Mouse (Mus musculus) spleen, adult 2 months (tissue): ENCODE results near the gene Cd99l2. TPM values are rescaled to one million over a fixed set of nuclear protein-coding genes. Genes with fewer than 3 reads are reported as not detected.
A peak's percentile ranks its signal among the peaks of the same experiment; 100 is the strongest.

Source experiments
- DNase-seq, 2 experiments: peaks; one replicate each; pipeline versions ENCODE4 v3.0.0 to v3.0.0-alpha.2; 2012 to 2021; ENCODE audit warnings: low spot score in 2 of 2, low read depth in 1 of 2
- H3K27ac ChIP-seq: fragments of 200-500 bp; 2 replicates; pipeline ENCODE4 v1.5.1; 2012; ENCODE audit warnings: low read length, inconsistent platforms; ENCODE audit not compliant: insufficient read depth
- H3K27me3 ChIP-seq: fragments of 200-500 bp; 2 replicates; pipeline ENCODE4 v1.6.1; 2012; ENCODE audit warnings: mild to moderate bottlenecking, moderate library complexity, low read length, inconsistent platforms; ENCODE audit not compliant: control insufficient read depth, insufficient read depth
- H3K36me3 ChIP-seq: fragments of 200-500 bp; 2 replicates; pipeline ENCODE4 v1.6.1; 2012; ENCODE audit warnings: mild to moderate bottlenecking, low read length, inconsistent platforms; ENCODE audit not compliant: control insufficient read depth, insufficient read depth
- H3K4me1 ChIP-seq: fragments of 200-500 bp; 2 replicates; pipeline ENCODE4 v1.6.1; 2011; ENCODE audit warnings: inconsistent platforms; ENCODE audit not compliant: control insufficient read depth, insufficient read depth, insufficient read length
- H3K4me3 ChIP-seq: fragments of 200-500 bp; 2 replicates; pipeline ENCODE4 v1.5.1; 2011; ENCODE audit warnings: mild to moderate bottlenecking, inconsistent platforms; ENCODE audit not compliant: insufficient read depth, insufficient read length; ENCODE audit errors: extremely low read depth
- CTCF ChIP-seq: fragments of 200-500 bp; IDR thresholded peaks from 2 replicates; pipeline ENCODE4 v1.5.1; 2011; ENCODE audit warnings: mild to moderate bottlenecking, inconsistent platforms; ENCODE audit not compliant: insufficient read depth, insufficient read length, insufficient replicate concordance; ENCODE audit errors: extremely low read depth
- POLR2A ChIP-seq: fragments of 200-500 bp; IDR thresholded peaks from 2 replicates; pipeline ENCODE4 v1.6.1; 2011; ENCODE audit warnings: low read depth, low read length, inconsistent platforms
- WGBS: fragments of 180-500 bp; shearing (Covaris S2); methylation state at CpG from one replicate; pipeline ENCODE4 v1.1.7; 2018; 5-methylcytosine and 5-hydroxymethylcytosine counted together
- polyA plus RNA-seq: library from polyadenylated mRNA; depleted of rRNA; stranded (reverse); fragments of >200 nt; gene quantifications from 2 replicates; pipeline ENCODE4 v1.2.3, GENCODE M21; 2012

Cd99l2 gene
- polyA plus RNA-seq, 1 experiment: 3.8 TPM

- H3K4me1 ChIP-seq: no peaks in the 10 kb centered on the region
- peak overlapping the region; percentile 76 for H3K4me3 ChIP-seq
- no peaks in the 10 kb centered on the region for H3K27me3 ChIP-seq
- no peak for DNase-seq
- no peaks in the 10 kb centered on the region for H3K36me3 ChIP-seq
- 23% methylated on average over 17 of the region's 17 CpGs for WGBS
- TF ChIP-seq POLR2A (no peak), CTCF (no peak)
- peak overlapping the region; percentile 67; the same call in 1 of the 2 replicates for H3K27ac ChIP-seq
Observed at GRCm38 (mm10) chrX:71491931-71492633, 567 bp downstream of the Cd99l2 start.

- WGBS: 42% methylated on average over 1 of the region's 1 CpGs
- H3K27me3 ChIP-seq: no peaks in the 10 kb centered on the region
Observed at GRCm38 (mm10) chrX:71489353-71489752, 3.3 kb downstream of the Cd99l2 start.

GRCm38 (mm10) chrX:71482244-71482643, 10.4 kb downstream of the Cd99l2 start:
- no peak overlapping the region for H3K27ac ChIP-seq
- TF ChIP-seq POLR2A (no peak), CTCF (no peak)
- DNase-seq: no peak
- H3K36me3 ChIP-seq: no peaks in the 10 kb centered on the region
- no peak overlapping the region for H3K4me3 ChIP-seq
- H3K27me3 ChIP-seq: no peaks in the 10 kb centered on the region
- no peaks in the 10 kb centered on the region for H3K4me1 ChIP-seq
- 80% methylated on average over 2 of the region's 2 CpGs for WGBS

More at GRCm38 (mm10) chrX:71489353-71489752, 3.3 kb downstream of the Cd99l2 start:
- H3K27ac ChIP-seq: no peak overlapping the region
- DNase-seq: no peak
- TF ChIP-seq CTCF: no peak
- no peak for TF ChIP-seq POLR2A
- H3K4me1 ChIP-seq: no peaks in the 10 kb centered on the region
- H3K36me3 ChIP-seq: no peaks in the 10 kb centered on the region
- no peak overlapping the region for H3K4me3 ChIP-seq

GRCm38 (mm10) chrX:71475992-71476391, 16.7 kb downstream of the Cd99l2 start:
- Histone ChIP-seq H3K4me1 (peaks cover 2% of the 10 kb centered on the region), H3K36me3 (no peaks in the 10 kb centered on the region), H3K4me3 (no peak overlapping the region), H3K27me3 (no peaks in the 10 kb centered on the region), H3K27ac (no peak overlapping the region)
- no peak for DNase-seq
- WGBS: 56% methylated on average over 3 of the region's 3 CpGs
- TF ChIP-seq CTCF (no peak), POLR2A (no peak)

GRCm38 (mm10) chrX:71475497-71475896, 17.2 kb downstream of the Cd99l2 start:
- no peak overlapping the region for H3K27ac ChIP-seq
- DNase-seq: no peak
- no peaks in the 10 kb centered on the region for H3K27me3 ChIP-seq
- peaks cover 2% of the 10 kb centered on the region for H3K4me1 ChIP-seq
- no peak overlapping the region for H3K4me3 ChIP-seq
- WGBS: 58% methylated on average over 3 of the region's 3 CpGs
- no peak for TF ChIP-seq CTCF
- no peak for TF ChIP-seq POLR2A
- no peaks in the 10 kb centered on the region for H3K36me3 ChIP-seq

- DNase-seq: no peak
- Histone ChIP-seq H3K27me3 (no peaks in the 10 kb centered on the region), H3K4me1 (peaks cover 2% of the 10 kb centered on the region), H3K36me3 (no peaks in the 10 kb centered on the region), H3K27ac (no peak overlapping the region), H3K4me3 (no peak overlapping the region)
- WGBS: 60% methylated on average over 3 of the region's 3 CpGs
- TF ChIP-seq CTCF (no peak), POLR2A (no peak)
Observed at GRCm38 (mm10) chrX:71475084-71475483, 17.6 kb downstream of the Cd99l2 start.

- Histone ChIP-seq H3K27ac (no peak overlapping the region), H3K4me1 (peaks cover 2% of the 10 kb centered on the region), H3K27me3 (no peaks in the 10 kb centered on the region), H3K4me3 (no peak overlapping the region), H3K36me3 (no peaks in the 10 kb centered on the region)
- no peak for DNase-seq
- WGBS: 79% methylated on average over 3 of the region's 3 CpGs
- TF ChIP-seq CTCF (no peak), POLR2A (no peak)
Observed at GRCm38 (mm10) chrX:71474296-71474956, 18.2 kb downstream of the Cd99l2 start.
